Mouse (Mus musculus) intestine, postnatal 0 days (tissue): Measurements from ENCODE around the gene Gm10382. TPM values are rescaled to one million over a fixed set of nuclear protein-coding genes. Genes with fewer than 3 reads are reported as not detected.

Source experiments
- ATAC-seq: fragments of 200-750 bp; cut with Nextera tagmentation; 2 replicates; pipeline ENCODE4 v1.8.0; 2017; ENCODE audit warnings: mild to moderate bottlenecking, moderate TSS enrichment, moderate library complexity
- H3K27ac ChIP-seq: fragments of 300-500 bp; sonication (generic); 2 replicates; pipeline ENCODE4 v1.5.1; 2014; ENCODE audit warnings: mild to moderate bottlenecking, low read depth, low read length, moderate library complexity
- H3K27me3 ChIP-seq: fragments of 300-500 bp; sonication (generic); replicated peaks from 2 replicates; pipeline ENCODE4 v1.6.1; 2014; ENCODE audit warnings: low read length, mixed read lengths; ENCODE audit not compliant: control insufficient read depth, insufficient read depth
- H3K36me3 ChIP-seq: fragments of 300-500 bp; sonication (generic); 2 replicates; pipeline ENCODE4 v1.6.1; 2014; ENCODE audit warnings: mild to moderate bottlenecking, moderate library complexity; ENCODE audit not compliant: control insufficient read depth, insufficient read depth
- H3K4me1 ChIP-seq: fragments of 300-500 bp; sonication (generic); replicated peaks from 2 replicates; pipeline ENCODE4 v1.6.1; 2014; ENCODE audit warnings: antibody characterized with exemption, low read length, mixed read lengths; ENCODE audit not compliant: control insufficient read depth, insufficient read depth
- H3K4me2 ChIP-seq: fragments of 300-500 bp; sonication (generic); replicated peaks from 2 replicates; pipeline ENCODE4 v1.6.1; 2014; ENCODE audit warnings: low read depth, mild to moderate bottlenecking, moderate library complexity
- H3K4me3 ChIP-seq: fragments of 300-500 bp; sonication (generic); 2 replicates; pipeline ENCODE4 v1.5.1; 2014; ENCODE audit warnings: low read depth, low read length
- H3K9ac ChIP-seq: fragments of 300-500 bp; sonication (generic); 2 replicates; pipeline ENCODE4 v1.6.1; 2014; ENCODE audit warnings: mild to moderate bottlenecking, low read depth, low read length
- H3K9me3 ChIP-seq: fragments of 300-500 bp; sonication (generic); 2 replicates; pipeline ENCODE4 v1.6.1; 2016; ENCODE audit warnings: mixed run types; ENCODE audit not compliant: control insufficient read depth
- CTCF ChIP-seq: sonication (generic); IDR thresholded peaks from 2 replicates; pipeline ENCODE4 v1.5.1; 2016; ENCODE audit warnings: low read depth, mild to moderate bottlenecking, control low read depth, antibody characterized with exemption, moderate library complexity
- WGBS: fragments of 180-500 bp; shearing (Covaris S2); extraction: QIAGEN DNeasy Blood & Tissue Kit; methylation state at CpG from one replicate; pipeline ENCODE4 v1.1.7; 2014; 5-methylcytosine and 5-hydroxymethylcytosine counted together
- polyA plus RNA-seq: library from polyadenylated mRNA; unstranded; fragments of >200 nt; fragmentation: Nextera tagmentation; extraction: Ambion mirVana; gene quantifications from 2 replicates; pipeline ENCODE4 v1.2.1, GENCODE M21; 2015

Gm10382 gene
- polyA plus RNA-seq, 1 experiment from 2014 or later: 0.16 TPM

DNA sequence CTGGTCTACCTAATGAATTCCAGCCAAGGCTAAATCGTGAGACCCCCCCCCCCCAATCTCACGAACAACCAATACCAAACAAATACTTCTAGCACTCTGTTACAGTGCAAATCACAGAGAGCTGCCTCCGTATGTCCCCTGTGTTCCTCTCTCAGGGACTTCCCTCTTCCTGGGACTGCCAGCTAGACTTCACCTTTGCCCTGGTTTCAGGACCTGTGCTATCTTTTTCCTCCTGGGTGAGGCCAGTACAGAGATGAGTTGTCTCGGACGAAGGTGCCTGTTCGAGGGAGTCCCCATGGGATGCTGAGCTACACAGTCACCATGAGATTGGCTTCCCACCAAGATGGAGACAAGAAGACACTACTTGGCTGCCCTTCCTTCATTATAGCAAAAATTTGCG lies 41.1 kb upstream of the Gm10382 start:
- Histone ChIP-seq H3K4me2 (no peak overlapping the region), H3K4me3 (no peak overlapping the region), H3K4me1 (no peaks in the 10 kb centered on the region), H3K27me3 (0 out of 2 replicates have a peak, but pooled peaks cover 4% of the 10 kb centered on the region), H3K27ac (no peak overlapping the region), H3K9me3 (no peaks in the 10 kb centered on the region), H3K9ac (no peak overlapping the region), H3K36me3 (no peaks in the 10 kb centered on the region)
- ATAC-seq: peak; percentile 75
- TF ChIP-seq CTCF: no peak
- WGBS: 45% methylated on average over 7 of the region's 7 CpGs

DNA sequence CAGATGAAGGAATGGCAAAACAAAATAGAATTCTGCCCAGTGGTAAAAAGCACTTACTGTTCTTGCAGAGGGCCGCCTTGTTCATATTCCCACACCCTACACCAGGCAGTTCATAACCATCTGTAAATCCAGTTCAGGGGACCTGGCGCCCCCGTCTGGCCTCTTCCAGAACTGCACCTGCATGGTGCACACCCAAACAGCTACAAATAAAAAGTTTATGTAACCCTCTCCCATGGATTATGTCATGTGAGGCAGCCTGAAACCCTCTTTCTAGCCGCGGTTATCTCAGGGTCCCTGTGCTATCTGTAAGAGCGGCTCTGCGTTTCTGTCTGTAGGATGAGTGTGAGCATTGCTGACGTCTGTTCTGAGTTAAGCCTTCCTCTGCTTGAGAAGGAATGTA lies 40.6 kb upstream of the Gm10382 start:
- Histone ChIP-seq H3K27me3 (0 out of 2 replicates have a peak, but pooled peaks cover 4% of the 10 kb centered on the region), H3K4me3 (no peak overlapping the region), H3K36me3 (no peaks in the 10 kb centered on the region), H3K27ac (no peak overlapping the region), H3K9me3 (no peaks in the 10 kb centered on the region), H3K4me2 (no peak overlapping the region), H3K9ac (no peak overlapping the region), H3K4me1 (no peaks in the 10 kb centered on the region)
- 43% methylated on average over 8 of the region's 8 CpGs for WGBS
- ATAC-seq: peak; percentile 50
- peak; percentile 77 for TF ChIP-seq CTCF

DNA sequence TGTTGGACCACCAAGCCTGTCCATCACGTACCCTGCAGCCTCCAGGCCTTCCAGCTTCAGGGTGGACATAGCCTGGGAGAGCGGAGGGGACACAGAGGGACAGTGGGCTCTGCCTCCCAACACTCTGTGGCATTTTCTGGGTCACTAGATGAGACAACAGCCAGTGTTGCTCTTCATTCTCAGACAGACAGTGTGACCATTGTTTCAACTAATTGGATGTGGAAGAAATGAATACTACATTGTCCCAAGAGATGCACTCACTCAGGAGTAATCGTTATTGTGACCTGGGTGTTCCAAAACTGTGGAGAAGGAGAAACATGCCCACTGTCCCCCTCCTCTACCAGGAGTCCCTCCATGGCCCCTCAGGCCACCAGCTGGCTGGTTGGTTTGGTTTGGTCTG lies 39.7 kb upstream of the Gm10382 start:
- Histone ChIP-seq H3K9me3 (no peaks in the 10 kb centered on the region), H3K9ac (no peak overlapping the region), H3K4me2 (no peak overlapping the region), H3K4me1 (no peaks in the 10 kb centered on the region), H3K36me3 (no peaks in the 10 kb centered on the region), H3K4me3 (no peak overlapping the region), H3K27ac (no peak overlapping the region), H3K27me3 (0 out of 2 replicates have a peak, but pooled peaks cover 4% of the 10 kb centered on the region)
- WGBS: 79% methylated on average over 3 of the region's 3 CpGs
- no peak for ATAC-seq
- TF ChIP-seq CTCF: no peak

DNA sequence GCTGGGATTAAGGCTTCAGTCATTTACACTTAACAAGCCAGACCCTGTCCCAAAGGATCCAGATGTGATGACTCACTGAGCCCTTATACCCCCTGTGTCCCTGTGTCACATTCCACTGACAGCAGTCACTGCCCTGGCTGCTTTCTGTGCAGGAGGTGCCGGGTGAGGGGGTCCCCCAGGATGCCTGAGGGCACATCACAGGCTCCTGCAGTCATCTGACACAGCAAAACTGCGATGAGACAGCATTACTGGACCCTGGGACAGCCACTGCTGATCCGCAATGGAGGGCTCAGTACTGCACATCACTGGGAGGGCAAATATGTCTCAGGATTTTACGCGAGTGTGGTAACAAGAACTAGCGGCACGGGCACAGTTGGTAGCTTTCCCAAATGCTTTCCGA lies 38.1 kb upstream of the Gm10382 start:
- Histone ChIP-seq H3K4me2 (no peak overlapping the region), H3K36me3 (no peaks in the 10 kb centered on the region), H3K9me3 (no peaks in the 10 kb centered on the region), H3K9ac (no peak overlapping the region), H3K4me1 (no peaks in the 10 kb centered on the region), H3K27me3 (peaks cover 6% of the 10 kb centered on the region; the same call in 1 of the 2 replicates), H3K4me3 (no peak overlapping the region), H3K27ac (no peak overlapping the region)
- ATAC-seq: no peak
- TF ChIP-seq CTCF: no peak
- WGBS: 77% methylated on average over 8 of the region's 8 CpGs

DNA sequence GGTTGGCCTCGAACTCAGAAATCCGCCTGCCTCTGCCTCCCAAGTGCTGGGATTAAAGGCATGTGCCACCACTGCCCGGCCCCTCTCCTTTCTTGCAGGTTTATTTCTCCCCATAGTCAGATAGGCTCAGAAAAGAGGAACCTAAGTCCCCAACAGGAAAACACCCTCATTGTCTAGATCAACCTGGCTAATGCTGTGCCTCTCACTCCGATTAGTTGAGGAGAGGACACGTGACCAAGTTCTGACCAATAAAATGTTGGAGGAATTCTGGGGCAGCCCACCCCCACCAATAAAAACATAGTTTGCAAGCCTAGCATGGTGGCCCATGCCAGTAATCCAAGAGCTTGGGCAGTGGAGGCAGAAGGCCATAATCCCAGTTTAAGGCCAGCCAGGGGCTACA lies 37.2 kb upstream of the Gm10382 start:
- TF ChIP-seq CTCF: no peak
- H3K27ac ChIP-seq: no peak overlapping the region
- H3K9ac ChIP-seq: no peak overlapping the region
- WGBS: 93% methylated on average over 5 of the region's 5 CpGs
- ATAC-seq: no peak
- no peak overlapping the region for H3K4me2 ChIP-seq
- H3K4me1 ChIP-seq: no peaks in the 10 kb centered on the region
- no peaks in the 10 kb centered on the region for H3K9me3 ChIP-seq
- peaks cover 9% of the 10 kb centered on the region; the same call in 1 of the 2 replicates for H3K27me3 ChIP-seq
- H3K4me3 ChIP-seq: no peak overlapping the region
- H3K36me3 ChIP-seq: no peaks in the 10 kb centered on the region

DNA sequence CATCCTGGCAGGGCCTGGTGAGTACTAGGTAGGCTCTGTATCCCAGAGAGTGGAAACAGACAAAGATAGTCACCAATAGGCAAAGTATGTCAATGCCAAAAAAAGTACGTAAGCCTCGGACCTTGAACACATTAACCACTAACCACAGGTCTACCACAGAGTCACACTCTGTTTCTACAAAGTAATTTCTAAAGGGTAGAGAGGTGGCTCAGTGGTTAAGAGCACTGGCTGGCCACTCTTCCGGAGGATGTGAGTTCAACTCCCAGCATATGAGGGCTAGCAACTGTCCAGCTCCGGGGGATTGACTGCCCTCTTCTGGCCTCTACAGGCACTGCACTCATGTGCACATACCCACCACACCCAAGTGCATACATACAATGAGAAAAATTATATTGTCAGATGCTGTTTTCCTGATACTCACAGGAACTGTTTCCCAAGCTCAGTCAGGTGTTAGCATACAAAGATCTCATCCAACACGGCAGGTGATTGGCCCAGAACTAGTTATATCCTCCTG lies 36.3 kb upstream of the Gm10382 start:
- H3K4me3 ChIP-seq: no peak overlapping the region
- WGBS: 94% methylated on average over 5 of the region's 5 CpGs
- H3K27ac ChIP-seq: no peak overlapping the region
- no peak for ATAC-seq
- H3K9me3 ChIP-seq: no peaks in the 10 kb centered on the region
- H3K36me3 ChIP-seq: no peaks in the 10 kb centered on the region
- no peaks in the 10 kb centered on the region for H3K4me1 ChIP-seq
- peaks cover 9% of the 10 kb centered on the region; the same call in 1 of the 2 replicates for H3K27me3 ChIP-seq
- TF ChIP-seq CTCF: peak; percentile 35; the same call in 1 of the 2 replicates
- H3K9ac ChIP-seq: no peak overlapping the region
- no peak overlapping the region for H3K4me2 ChIP-seq
